ENCODE assay signal across 24 mouse cellular contexts in genomic region chr9:23037513-23037914, GRCm38 (mm10).
DNase-seq lines count a peak whose midpoint lies in the region; ATAC-seq lines count a peak whose summit lies in the region.
"Had no signal": no experiment of that assay in that cellular context is flagged by ENCODE, and none has a peak within 500 bp of the region (broad histone marks: within the 10 kb centered on the region; RNA-seq: fewer than 3 reads in every experiment).

No protein-coding gene starts in this region.

- H3K36me3 ChIP-seq in hindbrain, embryonic 11.5 days (ENCODE audit: control insufficient read depth, insufficient read depth, low read length) = no peaks in the 10 kb centered on the region
- no peaks in the 10 kb centered on the region for H3K36me3 ChIP-seq in hindbrain, embryonic 10.5 days
- H3K36me3 ChIP-seq in midbrain, embryonic 11.5 days (ENCODE audit: control insufficient read depth, insufficient read depth, low read length) = no peaks in the 10 kb centered on the region
- no peaks in the 10 kb centered on the region for H3K36me3 ChIP-seq in midbrain, embryonic 15.5 days (replicated peaks)
- H3K36me3 ChIP-seq in limb, embryonic 12.5 days = no peaks in the 10 kb centered on the region
- H3K36me3 ChIP-seq in neural tube, embryonic 15.5 days = no peaks in the 10 kb centered on the region
- no peaks in the 10 kb centered on the region for H3K36me3 ChIP-seq in heart, embryonic 11.5 days (ENCODE audit: control insufficient read depth, insufficient read depth, low read length)
- H3K36me3 ChIP-seq: embryonic facial prominence, embryonic 12.5 days; forebrain, embryonic 15.5 days; heart, embryonic 10.5 days; liver, embryonic 13.5 days had no signal

- no peaks in the 10 kb centered on the region for H3K9me3 ChIP-seq in hindbrain, embryonic 11.5 days (ENCODE audit: control insufficient read depth, low read length)
- no peaks in the 10 kb centered on the region for H3K9me3 ChIP-seq in hindbrain, embryonic 10.5 days
- H3K9me3 ChIP-seq in midbrain, embryonic 11.5 days (ENCODE audit: control insufficient read depth, low read length) = no peaks in the 10 kb centered on the region
- no peaks in the 10 kb centered on the region for H3K9me3 ChIP-seq in midbrain, embryonic 15.5 days
- H3K9me3 ChIP-seq in limb, embryonic 12.5 days = no peaks in the 10 kb centered on the region
- no peaks in the 10 kb centered on the region for H3K9me3 ChIP-seq in neural tube, embryonic 15.5 days (replicated peaks)
- no peaks in the 10 kb centered on the region for H3K9me3 ChIP-seq in heart, embryonic 11.5 days (replicated peaks; ENCODE audit: control insufficient read depth, low read length)
- H3K9me3 ChIP-seq: embryonic facial prominence, embryonic 12.5 days; forebrain, embryonic 15.5 days; heart, embryonic 10.5 days; liver, embryonic 13.5 days had no signal

- H3K4me3 ChIP-seq in hindbrain, embryonic 11.5 days (ENCODE audit: low read depth, low read length) = no peak overlapping the region
- no peak overlapping the region for H3K4me3 ChIP-seq in hindbrain, embryonic 10.5 days
- H3K4me3 ChIP-seq in midbrain, embryonic 11.5 days (ENCODE audit: low read depth, low read length) = no peak overlapping the region
- no peak overlapping the region for H3K4me3 ChIP-seq in midbrain, embryonic 15.5 days
- 0 out of 2 replicates have a peak overlapping the region, but pooled peaks have one; percentile 11 for H3K4me3 ChIP-seq in limb, embryonic 12.5 days (replicated peaks)
- no peak overlapping the region for H3K4me3 ChIP-seq in neural tube, embryonic 15.5 days (replicated peaks)
- no peak overlapping the region for H3K4me3 ChIP-seq in heart, embryonic 11.5 days (ENCODE audit: low read depth, low read length)
- H3K4me3 ChIP-seq: embryonic facial prominence, embryonic 12.5 days; erythroblast, embryonic 14.5 days; forebrain, embryonic 15.5 days; heart, embryonic 10.5 days; layer of hippocampus, adult 2 months; liver, embryonic 13.5 days had no signal

- 66% methylated on average over 9 of the region's 9 CpGs for WGBS in hindbrain, embryonic 11.5 days
- 81% methylated on average over 9 of the region's 9 CpGs for WGBS in hindbrain, embryonic 10.5 days
- 84% methylated on average over 9 of the region's 9 CpGs for WGBS in midbrain, embryonic 11.5 days
- WGBS in midbrain, embryonic 15.5 days = 65% methylated on average over 9 of the region's 9 CpGs
- WGBS in limb, embryonic 12.5 days = 7% methylated on average over 9 of the region's 9 CpGs
- 7% methylated on average over 9 of the region's 9 CpGs for WGBS in neural tube, embryonic 15.5 days
- 79% methylated on average over 9 of the region's 9 CpGs for WGBS in heart, embryonic 11.5 days (ENCODE audit: insufficient replicate concordance)

- no peaks in the 10 kb centered on the region; the same call in 1 of the 2 replicates for H3K27me3 ChIP-seq in hindbrain, embryonic 11.5 days (ENCODE audit: control insufficient read depth, insufficient read depth, low read length)
- peaks cover 38% of the 10 kb centered on the region for H3K27me3 ChIP-seq in hindbrain, embryonic 10.5 days (ENCODE audit: insufficient read depth, poor library complexity, severe bottlenecking)
- H3K27me3 ChIP-seq in midbrain, embryonic 11.5 days (ENCODE audit: control insufficient read depth, insufficient read depth, low read length) = peaks cover 8% of the 10 kb centered on the region; the same call in 1 of the 2 replicates
- H3K27me3 ChIP-seq in midbrain, embryonic 15.5 days (replicated peaks) = no peaks in the 10 kb centered on the region
- peaks cover 3% of the 10 kb centered on the region; the same call in 1 of the 2 replicates for H3K27me3 ChIP-seq in limb, embryonic 12.5 days
- H3K27me3 ChIP-seq in neural tube, embryonic 15.5 days (replicated peaks) = no peaks in the 10 kb centered on the region; the same call in 1 of the 2 replicates
- no peaks in the 10 kb centered on the region for H3K27me3 ChIP-seq in heart, embryonic 11.5 days (ENCODE audit: control insufficient read depth, insufficient read depth, low read length)
- H3K27me3 ChIP-seq: forebrain, embryonic 15.5 days had no signal

- ATAC-seq in hindbrain, embryonic 11.5 days (ENCODE audit: low FRiP score) = peak; percentile 48; the same call in 1 of the 2 replicates
- ATAC-seq in midbrain, embryonic 11.5 days (ENCODE audit: low FRiP score) = no peak
- ATAC-seq in midbrain, embryonic 15.5 days (replicated peaks) = no peak
- 0 out of 2 replicates have a peak, but pooled peaks have one; percentile 42 for ATAC-seq in limb, embryonic 12.5 days (ENCODE audit: insufficient number of reproducible peaks, insufficient read depth, low FRiP score, low TSS enrichment, low read depth)
- ATAC-seq in neural tube, embryonic 15.5 days (ENCODE audit: low FRiP score) = peak; percentile 54; the same call in 1 of the 2 replicates
- no peak for ATAC-seq in heart, embryonic 11.5 days (replicated peaks; ENCODE audit: insufficient number of reproducible peaks, low FRiP score, low TSS enrichment)
- ATAC-seq: CD4-positive, CD25-positive, alpha-beta regulatory T cell, adult 4 months; forebrain, embryonic 15.5 days; inflammation-experienced regulatory T-cells, adult 6 months; midbrain, embryonic 16.5 days; Patski had no signal

- H3K9ac ChIP-seq in hindbrain, embryonic 11.5 days (ENCODE audit: low read depth, low read length) = no peak overlapping the region
- H3K9ac ChIP-seq in midbrain, embryonic 11.5 days (ENCODE audit: low read length) = no peak overlapping the region
- no peak overlapping the region for H3K9ac ChIP-seq in midbrain, embryonic 15.5 days
- no peak overlapping the region for H3K9ac ChIP-seq in limb, embryonic 12.5 days (replicated peaks)
- no peak overlapping the region for H3K9ac ChIP-seq in neural tube, embryonic 15.5 days (replicated peaks)
- no peak overlapping the region for H3K9ac ChIP-seq in heart, embryonic 11.5 days (ENCODE audit: low read depth, low read length)
- H3K9ac ChIP-seq: embryonic facial prominence, embryonic 12.5 days; forebrain, embryonic 15.5 days; liver, embryonic 13.5 days had no signal

- H3K4me2 ChIP-seq in hindbrain, embryonic 11.5 days (replicated peaks; ENCODE audit: low read depth, low read length) = no peak overlapping the region
- H3K4me2 ChIP-seq in midbrain, embryonic 11.5 days = no peak overlapping the region
- H3K4me2 ChIP-seq in midbrain, embryonic 15.5 days = no peak overlapping the region
- H3K4me2 ChIP-seq in limb, embryonic 12.5 days = peak overlapping the region; percentile 40
- peak overlapping the region; percentile 9; the same call in 1 of the 2 replicates for H3K4me2 ChIP-seq in neural tube, embryonic 15.5 days
- H3K4me2 ChIP-seq in heart, embryonic 11.5 days = no peak overlapping the region
- H3K4me2 ChIP-seq: embryonic facial prominence, embryonic 12.5 days; forebrain, embryonic 15.5 days; liver, embryonic 13.5 days had no signal

- no peak for DNase-seq in hindbrain, embryonic 11.5 days (ENCODE audit: low spot score)
- DNase-seq in hindbrain, embryonic 10.5 days (ENCODE audit: low spot score) = no peak
- DNase-seq in midbrain, embryonic 11.5 days (ENCODE audit: low spot score, missing footprints) = peak; percentile 64
- DNase-seq in gastrocnemius, postnatal 25 days = no peak
- DNase-seq: adrenal gland, postnatal 10 days; cerebellum, adult 9-10 months; heart, postnatal 10 days; kidney, postnatal 10 days; layer of hippocampus, postnatal 36 days; liver, embryonic 13.5 days; thymus, postnatal 14 days had no signal

- peaks cover 4% of the 10 kb centered on the region for H3K4me1 ChIP-seq in hindbrain, embryonic 11.5 days (replicated peaks; ENCODE audit: control insufficient read depth, insufficient read depth, low read length)
- peaks cover 34% of the 10 kb centered on the region for H3K4me1 ChIP-seq in hindbrain, embryonic 10.5 days (replicated peaks)
- peaks cover 6% of the 10 kb centered on the region for H3K4me1 ChIP-seq in midbrain, embryonic 11.5 days (ENCODE audit: control insufficient read depth, insufficient read depth, low read length)
- peaks cover 13% of the 10 kb centered on the region for H3K4me1 ChIP-seq in midbrain, embryonic 15.5 days
- peaks cover 57% of the 10 kb centered on the region for H3K4me1 ChIP-seq in limb, embryonic 12.5 days (replicated peaks)
- H3K4me1 ChIP-seq in neural tube, embryonic 15.5 days = peaks cover 43% of the 10 kb centered on the region
- peaks cover 24% of the 10 kb centered on the region; the same call in 1 of the 2 replicates for H3K4me1 ChIP-seq in heart, embryonic 11.5 days (ENCODE audit: control insufficient read depth, insufficient read depth, low read length)

- no peak overlapping the region for H3K27ac ChIP-seq in hindbrain, embryonic 11.5 days (ENCODE audit: low read depth, low read length)
- no peak overlapping the region for H3K27ac ChIP-seq in hindbrain, embryonic 10.5 days
- H3K27ac ChIP-seq in midbrain, embryonic 11.5 days (ENCODE audit: low read depth, low read length) = no peak overlapping the region
- no peak overlapping the region for H3K27ac ChIP-seq in midbrain, embryonic 15.5 days
- H3K27ac ChIP-seq in limb, embryonic 12.5 days = peak overlapping the region; percentile 69; the same call in 1 of the 2 replicates
- peak overlapping the region; percentile 61; the same call in 1 of the 2 replicates for H3K27ac ChIP-seq in neural tube, embryonic 15.5 days (replicated peaks)
- no peak overlapping the region for H3K27ac ChIP-seq in heart, embryonic 11.5 days (ENCODE audit: low read depth, low read length)
- H3K27ac ChIP-seq: embryonic facial prominence, embryonic 12.5 days; forebrain, embryonic 15.5 days; heart, embryonic 10.5 days; layer of hippocampus, adult 2 months; liver, embryonic 13.5 days had no signal

Comparison
In these comparisons a context has a peak if more than half of its experiments do, and no peak if none do; other contexts are left out.
1. ATAC-seq: peak in hindbrain, embryonic 11.5 days (single experiment), limb, embryonic 12.5 days (single experiment) and neural tube, embryonic 15.5 days (single experiment); none in midbrain, embryonic 11.5 days (single experiment), midbrain, embryonic 15.5 days (single experiment) and heart, embryonic 11.5 days (single experiment).
2. H3K27ac ChIP-seq: peak in limb, embryonic 12.5 days (single experiment) and neural tube, embryonic 15.5 days (single experiment); none in hindbrain, embryonic 11.5 days (single experiment), hindbrain, embryonic 10.5 days (single experiment), midbrain, embryonic 11.5 days (single experiment), midbrain, embryonic 15.5 days (single experiment) and heart, embryonic 11.5 days (single experiment).
3. H3K4me2 ChIP-seq: peak in limb, embryonic 12.5 days (single experiment) and neural tube, embryonic 15.5 days (single experiment); none in hindbrain, embryonic 11.5 days (single experiment), midbrain, embryonic 11.5 days (single experiment), midbrain, embryonic 15.5 days (single experiment) and heart, embryonic 11.5 days (single experiment).